Mouse (Mus musculus) heart, adult 2 months (tissue): Measurements from ENCODE around the gene Myo1d.

Source experiments
- CTCF ChIP-seq: fragments of 200-600 bp; IDR thresholded peaks from 2 replicates; pipeline ENCODE4 v1.8.1; 2022; ENCODE audit warnings: antibody characterized with exemption, mild to moderate bottlenecking, moderate library complexity
- POLR2A ChIP-seq: fragments of 200-500 bp; IDR thresholded peaks from 2 replicates; pipeline ENCODE4 v1.6.1; 2011; ENCODE audit warnings: mild to moderate bottlenecking, low read depth, low read length, control low read depth; ENCODE audit not compliant: insufficient read depth

GRCm38 (mm10) chr11:80684603-80685002, 95.2 kb downstream of the Myo1d start:
- TF ChIP-seq CTCF (no peak), POLR2A (no peak)
